Mouse (Mus musculus): ENCODE data around the gene Fau. TPM values are rescaled to one million over a fixed set of nuclear protein-coding genes. Genes with fewer than 3 reads are reported as not detected.
A peak's percentile ranks its signal among the peaks of the same experiment; 100 is the strongest.

Fau gene
- polyA plus RNA-seq, 1 experiment from 2014 or later = 809 TPM

DNA sequence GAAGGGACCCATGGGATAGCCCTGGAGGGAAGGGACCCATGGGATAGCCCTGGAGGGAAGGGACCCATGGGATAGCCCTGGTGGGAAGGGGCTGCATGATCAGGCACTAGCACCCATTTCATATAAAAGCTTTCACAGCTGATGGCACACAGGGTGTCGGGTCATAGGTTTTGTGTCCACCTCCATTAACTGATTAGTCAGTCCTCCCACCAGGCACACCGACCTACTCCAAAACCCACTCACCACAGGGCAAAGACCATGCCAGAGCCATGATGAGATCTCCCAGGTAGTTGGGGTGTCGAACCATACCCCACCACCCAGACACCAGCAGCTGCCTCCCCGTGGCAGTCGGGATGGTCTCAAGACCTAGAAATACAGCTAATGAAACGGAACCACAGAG lies 5.4 kb downstream of the Fau start:
- WGBS = 93% methylated on average over 6 of the region's 6 CpGs
- H3K4me2 ChIP-seq (replicated peaks) = no peak overlapping the region
- no peak overlapping the region for H3K9ac ChIP-seq
- H3K27ac ChIP-seq (replicated peaks) = no peak overlapping the region
- peak overlapping the region; percentile 86; the same call in 1 of the 2 replicates for H3K4me3 ChIP-seq (replicated peaks)
- H3K4me1 ChIP-seq = peaks cover 51% of the 10 kb centered on the region
- H3K27me3 ChIP-seq = no peaks in the 10 kb centered on the region
- H3K9me3 ChIP-seq (replicated peaks) = no peaks in the 10 kb centered on the region
- ATAC-seq (ENCODE audit: insufficient number of reproducible peaks, low FRiP score, low TSS enrichment, low read depth) = no peak
- peaks cover 14% of the 10 kb centered on the region for H3K36me3 ChIP-seq

DNA sequence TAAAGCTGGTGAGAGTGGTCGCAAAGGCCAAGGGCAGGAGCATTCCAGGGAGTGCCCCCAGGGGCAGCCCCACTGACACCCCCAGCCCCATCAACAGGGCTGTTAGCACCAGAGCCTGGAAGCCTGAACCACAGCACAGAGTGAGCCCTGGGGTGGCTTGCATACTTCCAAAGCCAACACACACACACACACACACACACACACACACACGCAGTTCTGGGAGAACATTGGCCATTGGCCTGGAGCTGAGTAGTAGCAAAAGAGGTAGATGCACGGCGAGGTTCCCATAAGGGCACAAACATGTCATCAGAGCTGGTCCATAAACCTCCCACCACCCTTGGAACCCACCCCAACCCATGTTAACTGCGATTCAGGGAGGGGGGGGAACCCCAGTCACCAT lies 8.9 kb downstream of the Fau start:
- no peak for ATAC-seq (ENCODE audit: insufficient number of reproducible peaks, low FRiP score, low TSS enrichment, low read depth)
- WGBS = 26% methylated on average over 5 of the region's 5 CpGs
- H3K4me1 ChIP-seq = peaks cover 41% of the 10 kb centered on the region
- H3K9ac ChIP-seq = peak overlapping the region; percentile 42; the same call in 1 of the 2 replicates
- H3K27ac ChIP-seq (replicated peaks) = peak overlapping the region; percentile 76
- H3K9me3 ChIP-seq (replicated peaks) = no peaks in the 10 kb centered on the region
- peaks cover 32% of the 10 kb centered on the region for H3K36me3 ChIP-seq
- peak overlapping the region; percentile 96 for H3K4me2 ChIP-seq (replicated peaks)
- H3K4me3 ChIP-seq (replicated peaks) = peak overlapping the region; percentile 49
- H3K27me3 ChIP-seq = no peaks in the 10 kb centered on the region

DNA sequence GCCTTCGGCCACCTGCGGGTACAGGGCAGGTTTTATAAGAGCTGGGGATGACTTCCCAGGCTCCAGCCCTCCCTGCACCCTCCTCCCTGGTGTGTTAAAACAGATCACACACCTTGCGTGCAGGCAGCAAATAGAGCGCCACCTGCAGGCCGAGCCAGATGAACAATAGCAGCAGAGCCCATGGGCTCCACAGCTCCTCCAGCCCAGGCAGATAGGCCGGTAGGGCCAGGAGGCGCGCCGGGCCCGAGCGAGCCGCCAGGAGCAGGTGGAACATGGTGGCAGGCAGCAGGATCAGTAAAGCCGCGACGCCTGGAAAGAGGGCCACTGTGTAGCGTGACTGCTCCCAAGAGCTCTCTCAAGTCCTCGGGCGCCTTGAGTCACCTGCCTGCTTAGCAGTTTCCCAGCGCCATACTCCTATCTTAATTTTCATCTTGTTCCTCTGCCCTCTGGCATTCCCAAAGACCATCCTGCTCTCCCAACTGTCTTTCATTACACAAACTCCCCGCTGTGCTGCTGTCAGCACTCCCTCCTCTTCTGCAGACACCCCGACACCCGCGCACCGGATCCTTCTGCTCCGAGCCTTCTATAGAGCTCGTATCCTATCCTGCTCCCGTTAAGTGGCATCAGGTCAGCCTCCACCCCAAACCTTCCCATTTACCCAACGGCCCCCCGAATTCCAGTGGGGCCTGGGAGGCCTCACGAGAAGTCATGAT lies 9.5 kb downstream of the Fau start:
- Histone ChIP-seq H3K4me2 (replicated peaks) (peak overlapping the region; percentile 96), H3K4me3 (replicated peaks) (peak overlapping the region; percentile 49), H3K9ac (peak overlapping the region; percentile 42), H3K27me3 (no peaks in the 10 kb centered on the region), H3K27ac (replicated peaks) (peak overlapping the region; percentile 76), H3K4me1 (peaks cover 35% of the 10 kb centered on the region), H3K36me3 (peaks cover 32% of the 10 kb centered on the region), H3K9me3 (replicated peaks) (no peaks in the 10 kb centered on the region)
- WGBS = under 1% methylated on average over 30 of the region's 30 CpGs
- peak; percentile 36; the same call in 1 of the 2 replicates for ATAC-seq (ENCODE audit: insufficient number of reproducible peaks, low FRiP score, low TSS enrichment, low read depth)

GRCm38 (mm10) chr19:6067724-6068415 lies 10.2 kb downstream of the Fau start, which contains the start of gene Tm7sf2:
Gene Tm7sf2, minus strand, starts transcription at chr19:6068373.
- Histone ChIP-seq H3K27me3 (no peaks in the 10 kb centered on the region), H3K9ac (peak within 1 kb of the TSS; percentile 42), H3K4me2 (replicated peaks) (peak within 1 kb of the TSS; percentile 96), H3K4me3 (replicated peaks) (peak within 1 kb of the TSS; percentile 49), H3K27ac (replicated peaks) (peak within 1 kb of the TSS; percentile 76), H3K9me3 (replicated peaks) (no peaks in the 10 kb centered on the region), H3K4me1 (peaks cover 28% of the 10 kb centered on the region), H3K36me3 (peaks cover 37% of the 10 kb centered on the region)
- peak; percentile 91 for ATAC-seq (ENCODE audit: insufficient number of reproducible peaks, low FRiP score, low TSS enrichment, low read depth)
- 10% methylated on average over 33 of the region's 33 CpGs for WGBS

DNA sequence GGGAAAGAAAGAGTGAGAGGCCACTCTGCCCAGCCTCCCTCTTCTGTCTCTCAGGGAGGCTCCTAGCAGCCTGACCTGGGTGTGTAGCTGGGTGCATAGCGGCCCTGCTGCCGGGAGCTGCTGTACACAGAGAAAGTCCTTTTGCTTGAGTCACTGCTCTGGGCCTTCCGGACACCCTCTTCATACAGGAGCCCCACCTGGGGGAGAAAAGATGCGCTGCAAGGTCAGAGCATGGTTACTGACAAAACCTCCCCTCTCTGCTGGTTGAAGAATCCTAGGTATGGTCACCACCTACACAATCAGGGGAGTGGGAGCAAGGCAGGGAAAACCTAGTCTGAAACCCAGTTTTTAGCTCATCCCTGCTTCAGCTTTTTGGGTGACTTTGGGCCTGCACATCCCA lies 11.3 kb downstream of the Fau start:
- WGBS = 77% methylated on average over 4 of the region's 4 CpGs
- Histone ChIP-seq H3K4me2 (replicated peaks) (no peak overlapping the region), H3K9ac (no peak overlapping the region), H3K27ac (replicated peaks) (no peak overlapping the region), H3K4me1 (peaks cover 23% of the 10 kb centered on the region), H3K9me3 (replicated peaks) (no peaks in the 10 kb centered on the region), H3K4me3 (replicated peaks) (no peak overlapping the region), H3K27me3 (no peaks in the 10 kb centered on the region), H3K36me3 (peaks cover 48% of the 10 kb centered on the region)
- no peak for ATAC-seq (ENCODE audit: insufficient number of reproducible peaks, low FRiP score, low TSS enrichment, low read depth)

DNA sequence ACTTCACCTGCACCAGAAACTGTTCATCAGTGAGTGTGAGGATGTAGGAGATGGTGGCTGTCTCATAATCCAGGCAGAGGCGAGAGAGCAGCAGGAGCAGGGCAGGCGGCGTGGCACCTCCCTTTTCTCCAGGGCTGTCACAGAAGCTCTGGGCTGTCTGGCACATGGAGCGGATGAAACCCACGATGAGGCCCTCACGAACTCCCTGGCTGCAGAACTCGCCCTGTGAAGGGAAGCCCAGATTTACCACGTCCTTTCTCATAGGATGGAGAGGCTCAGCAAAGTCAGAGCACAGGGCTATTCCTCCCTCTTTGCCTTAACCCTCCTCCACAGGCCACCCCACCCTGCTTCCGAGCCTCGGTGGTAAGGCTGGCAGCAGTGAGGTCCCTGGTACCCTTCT lies 12.2 kb downstream of the Fau start:
- Histone ChIP-seq H3K9me3 (replicated peaks) (no peaks in the 10 kb centered on the region), H3K4me1 (peaks cover 23% of the 10 kb centered on the region), H3K4me3 (replicated peaks) (no peak overlapping the region), H3K36me3 (peaks cover 52% of the 10 kb centered on the region), H3K27ac (replicated peaks) (no peak overlapping the region), H3K27me3 (no peaks in the 10 kb centered on the region), H3K9ac (no peak overlapping the region), H3K4me2 (replicated peaks) (no peak overlapping the region)
- ATAC-seq (ENCODE audit: insufficient number of reproducible peaks, low FRiP score, low TSS enrichment, low read depth) = no peak
- WGBS = 87% methylated on average over 10 of the region's 10 CpGs

DNA sequence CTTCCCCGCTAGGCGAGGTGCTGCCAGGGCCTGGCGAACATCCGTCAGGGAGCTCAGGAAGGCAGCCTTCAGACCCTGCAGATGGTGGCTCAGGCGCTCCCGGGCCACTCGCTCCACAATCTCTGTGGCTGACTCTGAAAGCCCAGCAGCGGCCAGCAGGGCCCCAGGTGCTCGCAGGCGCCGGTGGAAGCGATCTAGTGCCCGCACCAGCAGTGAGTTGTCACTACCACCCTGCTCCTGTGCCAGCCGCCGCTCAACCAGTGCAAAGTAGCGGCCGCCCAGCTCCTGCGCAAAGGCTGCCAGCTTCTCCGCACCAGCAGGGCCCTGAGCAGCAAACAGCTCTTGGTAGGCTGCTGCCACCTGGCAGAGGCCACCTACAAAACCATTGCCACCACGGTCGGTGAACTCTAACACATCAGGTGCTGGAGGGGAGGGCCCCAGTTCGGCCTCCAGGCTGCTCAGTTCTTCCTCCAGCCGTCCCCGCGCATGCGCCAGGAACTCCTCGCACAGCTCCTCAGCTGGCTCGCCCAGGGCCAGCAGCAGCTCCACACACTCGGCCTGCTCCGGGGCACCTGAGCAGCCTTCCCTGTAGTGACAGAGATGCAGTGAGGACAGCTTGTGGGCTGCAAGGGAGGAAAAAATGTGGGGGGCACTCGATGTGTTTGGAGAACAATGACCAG lies 13.1 kb downstream of the Fau start:
- Histone ChIP-seq H3K4me1 (peaks cover 26% of the 10 kb centered on the region), H3K36me3 (peaks cover 52% of the 10 kb centered on the region), H3K4me2 (replicated peaks) (no peak overlapping the region), H3K9me3 (replicated peaks) (no peaks in the 10 kb centered on the region), H3K27ac (replicated peaks) (no peak overlapping the region), H3K4me3 (replicated peaks) (no peak overlapping the region), H3K27me3 (no peaks in the 10 kb centered on the region), H3K9ac (no peak overlapping the region)
- 88% methylated on average over 31 of the region's 31 CpGs for WGBS
- ATAC-seq (ENCODE audit: insufficient number of reproducible peaks, low FRiP score, low TSS enrichment, low read depth) = no peak

GRCm38 (mm10) chr19:6071261-6071660 lies 13.6 kb downstream of the Fau start:
- no peak overlapping the region for H3K4me2 ChIP-seq (replicated peaks)
- WGBS = 93% methylated on average over 19 of the region's 19 CpGs
- H3K9me3 ChIP-seq (replicated peaks) = no peaks in the 10 kb centered on the region
- H3K36me3 ChIP-seq = peaks cover 52% of the 10 kb centered on the region
- no peak overlapping the region for H3K4me3 ChIP-seq (replicated peaks)
- H3K27me3 ChIP-seq = no peaks in the 10 kb centered on the region
- no peak for ATAC-seq (ENCODE audit: insufficient number of reproducible peaks, low FRiP score, low TSS enrichment, low read depth)
- H3K4me1 ChIP-seq = peaks cover 29% of the 10 kb centered on the region
- no peak overlapping the region for H3K9ac ChIP-seq
- no peak overlapping the region for H3K27ac ChIP-seq (replicated peaks)

DNA sequence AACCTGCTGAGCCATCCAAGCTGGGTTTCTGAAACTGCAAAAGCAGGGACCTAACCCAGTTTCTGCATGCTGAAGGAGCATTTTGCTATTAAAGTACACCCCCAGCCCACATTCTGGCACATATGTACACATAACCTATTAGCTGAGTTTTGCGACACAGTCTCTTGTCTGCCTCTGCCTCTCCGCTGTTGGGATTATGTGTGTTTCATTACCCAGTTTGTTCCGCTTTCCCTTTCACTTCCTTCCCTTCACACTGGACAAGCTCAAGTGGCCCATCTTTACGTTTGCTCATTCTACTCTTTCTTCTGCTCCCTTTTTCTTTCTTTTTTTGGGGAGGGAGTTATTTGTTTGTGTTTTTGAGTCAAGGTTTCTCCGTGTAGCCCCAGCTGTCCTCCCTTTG lies 16.2 kb downstream of the Fau start:
- Histone ChIP-seq H3K27me3 (no peaks in the 10 kb centered on the region), H3K4me2 (replicated peaks) (no peak overlapping the region), H3K4me1 (peaks cover 13% of the 10 kb centered on the region), H3K27ac (replicated peaks) (no peak overlapping the region), H3K9me3 (replicated peaks) (no peaks in the 10 kb centered on the region), H3K9ac (no peak overlapping the region), H3K4me3 (replicated peaks) (no peak overlapping the region), H3K36me3 (peaks cover 47% of the 10 kb centered on the region)
- ATAC-seq (ENCODE audit: insufficient number of reproducible peaks, low FRiP score, low TSS enrichment, low read depth) = no peak
- WGBS = 84% methylated on average over 5 of the region's 5 CpGs

DNA sequence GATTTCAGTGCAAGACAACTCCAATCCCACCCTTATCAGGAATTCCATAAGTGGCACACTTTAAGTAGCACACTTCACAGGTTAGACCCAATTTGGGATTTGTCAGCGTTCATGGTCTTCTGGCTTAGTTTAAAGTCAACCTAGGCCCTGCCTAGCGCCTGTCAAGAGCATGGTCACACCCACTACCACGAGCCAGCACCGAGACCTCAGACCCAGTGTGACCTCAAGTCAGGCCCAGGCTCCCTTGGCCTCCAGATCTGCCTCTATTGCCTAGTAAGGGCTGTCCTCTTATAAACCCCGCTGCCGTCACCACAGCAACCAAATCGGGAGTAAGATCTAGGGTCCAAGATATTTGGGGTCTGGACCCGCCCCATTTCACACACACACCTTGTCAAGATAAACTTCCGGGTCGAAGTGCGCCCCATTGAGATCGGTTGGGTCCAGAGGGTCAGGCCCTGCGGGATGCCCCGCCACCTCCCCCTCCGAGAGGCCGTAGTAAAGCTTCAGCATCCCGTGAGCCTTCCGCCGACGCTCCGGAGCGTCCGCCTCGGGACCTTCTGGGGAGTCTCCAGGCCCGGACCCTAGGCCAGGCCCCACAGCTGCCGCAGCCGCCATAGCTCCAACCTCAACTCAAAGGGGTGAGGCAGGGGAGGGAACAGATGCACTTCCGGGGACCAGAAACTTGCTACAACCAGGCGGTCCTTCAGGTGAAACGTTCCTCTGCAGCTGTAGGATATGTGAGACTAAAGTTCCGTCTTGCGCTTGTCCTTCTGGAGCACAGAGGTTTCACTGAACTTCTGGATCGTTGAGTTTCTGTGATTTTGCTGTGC lies 19.1 kb downstream of the Fau start, which contains the start of gene Vps51:
Gene Vps51 (minus strand): TSS at position 668 of the 830 bp plus-strand sequence.
- Histone ChIP-seq H3K4me3 (replicated peaks) (peak within 1 kb of the TSS; percentile 91), H3K4me2 (replicated peaks) (peak within 1 kb of the TSS; percentile 88), H3K27ac (replicated peaks) (peak within 1 kb of the TSS; percentile 89), H3K4me1 (peaks cover 13% of the 10 kb centered on the region), H3K36me3 (peaks cover 41% of the 10 kb centered on the region), H3K27me3 (no peaks in the 10 kb centered on the region), H3K9me3 (replicated peaks) (no peaks in the 10 kb centered on the region), H3K9ac (peak within 1 kb of the TSS; percentile 80)
- peak; percentile 84 for ATAC-seq (ENCODE audit: insufficient number of reproducible peaks, low FRiP score, low TSS enrichment, low read depth)
- under 1% methylated on average over 33 of the region's 33 CpGs for WGBS

Data from embryonic facial prominence, embryonic 15.5 days (tissue).